Comparison of ENCODE assay signal across 11 mouse cellular contexts in the genomic region with DNA sequence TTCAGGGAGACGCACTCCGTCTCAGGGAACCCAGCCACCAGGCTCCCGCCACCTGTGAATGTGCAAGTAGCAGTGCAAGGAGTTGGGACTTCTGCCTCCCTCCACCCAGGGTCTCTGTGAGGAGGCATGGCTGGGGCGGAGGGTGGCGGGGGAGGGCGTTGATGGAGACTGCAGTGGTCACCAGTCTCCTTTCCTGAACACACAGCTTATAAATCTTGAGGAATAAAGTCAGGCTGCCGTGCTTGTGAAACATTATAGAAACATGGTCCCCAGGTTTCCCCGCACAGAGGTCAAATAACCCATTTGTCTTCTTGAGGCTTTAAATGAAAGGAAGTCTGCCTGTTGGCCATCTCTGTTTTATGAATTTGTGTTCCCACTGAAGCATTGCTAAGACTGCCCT.
A peak's percentile ranks its signal among the peaks of the same experiment; 100 is the strongest.
DNase-seq lines count a peak whose midpoint lies in the region; ATAC-seq and TF ChIP-seq lines count a peak whose summit lies in the region.
"Had no signal": no experiment of that assay in that cellular context is flagged by ENCODE, and none has a peak within 500 bp of the region (broad histone marks: within the 10 kb centered on the region; RNA-seq: fewer than 3 reads in every experiment).

No protein-coding gene starts in this region.

- H3K36me3 ChIP-seq in heart, embryonic 10.5 days: peaks cover 28% of the 10 kb centered on the region
- peaks cover 16% of the 10 kb centered on the region for H3K36me3 ChIP-seq in lung, embryonic 14.5 days (ENCODE audit: insufficient read depth)
- H3K36me3 ChIP-seq in limb, embryonic 11.5 days (ENCODE audit: control insufficient read depth, insufficient read depth, low read length): no peaks in the 10 kb centered on the region
- no peaks in the 10 kb centered on the region for H3K36me3 ChIP-seq in neural tube, embryonic 14.5 days (ENCODE audit: control insufficient read depth, insufficient read depth, low read length)
- no peaks in the 10 kb centered on the region for H3K36me3 ChIP-seq in forebrain, embryonic 13.5 days (ENCODE audit: poor library complexity, severe bottlenecking)

- H3K9me3 ChIP-seq in heart, embryonic 10.5 days: no peaks in the 10 kb centered on the region
- no peaks in the 10 kb centered on the region for H3K9me3 ChIP-seq in lung, embryonic 14.5 days (ENCODE audit: low read depth, low read length)
- no peaks in the 10 kb centered on the region for H3K9me3 ChIP-seq in limb, embryonic 11.5 days (ENCODE audit: control insufficient read depth, low read length)
- no peaks in the 10 kb centered on the region for H3K9me3 ChIP-seq in neural tube, embryonic 14.5 days (ENCODE audit: control insufficient read depth, low read length)
- no peaks in the 10 kb centered on the region for H3K9me3 ChIP-seq in forebrain, embryonic 13.5 days (replicated peaks)

- ATAC-seq in lung, embryonic 14.5 days (ENCODE audit: insufficient read depth): no peak
- peak; percentile 63 for ATAC-seq in limb, embryonic 11.5 days (ENCODE audit: insufficient number of reproducible peaks, low FRiP score, low TSS enrichment, low read depth)
- ATAC-seq in neural tube, embryonic 14.5 days (ENCODE audit: low read depth): 0 out of 2 replicates have a peak, but pooled peaks have one; percentile 13
- ATAC-seq in forebrain, embryonic 13.5 days: no peak
- no peak for ATAC-seq in megakaryocyte progenitor cell, adult 5-6 weeks (replicated peaks; ENCODE audit: poor library complexity)

- no peak for DNase-seq in heart, embryonic 10.5 days (ENCODE audit: low spot score)
- no peak for DNase-seq in heart, adult 18-20 months
- DNase-seq in lung, embryonic 14.5 days: no peak
- DNase-seq in lung, postnatal 14 days: no peak
- peak; percentile 76 for DNase-seq in limb, embryonic 11.5 days (ENCODE audit: low spot score)
- DNase-seq: cerebellum, postnatal 10 days; lung, adult 2 months; right cerebral cortex, postnatal 14 days had no signal

- no peak overlapping the region for H3K4me2 ChIP-seq in lung, embryonic 14.5 days
- peak overlapping the region; percentile 10; the same call in 1 of the 2 replicates for H3K4me2 ChIP-seq in limb, embryonic 11.5 days (ENCODE audit: low read depth, severe bottlenecking)
- no peak overlapping the region for H3K4me2 ChIP-seq in neural tube, embryonic 14.5 days (ENCODE audit: low read depth, low read length)
- no peak overlapping the region for H3K4me2 ChIP-seq in forebrain, embryonic 13.5 days

- no peaks in the 10 kb centered on the region for H3K27me3 ChIP-seq in heart, embryonic 10.5 days (ENCODE audit: insufficient read depth, poor library complexity, severe bottlenecking)
- no peaks in the 10 kb centered on the region for H3K27me3 ChIP-seq in lung, embryonic 14.5 days (ENCODE audit: insufficient read depth, low read length)
- H3K27me3 ChIP-seq in limb, embryonic 11.5 days (ENCODE audit: control insufficient read depth, insufficient read depth, low read length): no peaks in the 10 kb centered on the region
- no peaks in the 10 kb centered on the region for H3K27me3 ChIP-seq in neural tube, embryonic 14.5 days (ENCODE audit: control insufficient read depth, insufficient read depth, low read length)
- H3K27me3 ChIP-seq in forebrain, embryonic 13.5 days: no peaks in the 10 kb centered on the region

- no peak overlapping the region for H3K9ac ChIP-seq in lung, embryonic 14.5 days
- no peak overlapping the region for H3K9ac ChIP-seq in limb, embryonic 11.5 days (ENCODE audit: low read length)
- H3K9ac ChIP-seq in neural tube, embryonic 14.5 days (replicated peaks; ENCODE audit: low read depth, low read length): no peak overlapping the region
- H3K9ac ChIP-seq in forebrain, embryonic 13.5 days: no peak overlapping the region

- 84% methylated on average over 8 of the region's 8 CpGs for WGBS in heart, embryonic 10.5 days
- WGBS in lung, embryonic 14.5 days: 45% methylated on average over 8 of the region's 8 CpGs
- WGBS in limb, embryonic 11.5 days: 16% methylated on average over 8 of the region's 8 CpGs
- WGBS in neural tube, embryonic 14.5 days: 35% methylated on average over 8 of the region's 8 CpGs
- 71% methylated on average over 8 of the region's 8 CpGs for WGBS in forebrain, embryonic 13.5 days

- TF ChIP-seq CTCF in lung, embryonic 14.5 days (IDR thresholded peaks at IDR 0.05; ENCODE audit: low read depth): no peak

- peaks cover 59% of the 10 kb centered on the region for H3K4me1 ChIP-seq in heart, embryonic 10.5 days
- H3K4me1 ChIP-seq in lung, embryonic 14.5 days (ENCODE audit: insufficient read depth): peaks cover 24% of the 10 kb centered on the region
- peaks cover 45% of the 10 kb centered on the region for H3K4me1 ChIP-seq in limb, embryonic 11.5 days (ENCODE audit: control insufficient read depth, insufficient read depth, low read length)
- peaks cover 21% of the 10 kb centered on the region; the same call in 1 of the 2 replicates for H3K4me1 ChIP-seq in neural tube, embryonic 14.5 days (ENCODE audit: control insufficient read depth, insufficient read depth, low read length)
- peaks cover 26% of the 10 kb centered on the region for H3K4me1 ChIP-seq in forebrain, embryonic 13.5 days

- peak overlapping the region; percentile 82 for H3K27ac ChIP-seq in heart, embryonic 10.5 days
- peak overlapping the region; percentile 48; the same call in 1 of the 2 replicates for H3K27ac ChIP-seq in lung, embryonic 14.5 days (ENCODE audit: low read depth)
- H3K27ac ChIP-seq in limb, embryonic 11.5 days (replicated peaks; ENCODE audit: low read depth, low read length): peak overlapping the region; percentile 76
- peak overlapping the region; percentile 28 for H3K27ac ChIP-seq in neural tube, embryonic 14.5 days (ENCODE audit: low read depth, low read length)
- H3K27ac ChIP-seq in forebrain, embryonic 13.5 days: no peak overlapping the region

- no peak overlapping the region for H3K4me3 ChIP-seq in heart, embryonic 10.5 days
- no peak overlapping the region for H3K4me3 ChIP-seq in lung, embryonic 14.5 days (ENCODE audit: low read depth, low read length)
- H3K4me3 ChIP-seq in limb, embryonic 11.5 days (ENCODE audit: low read depth, low read length): no peak overlapping the region
- no peak overlapping the region for H3K4me3 ChIP-seq in neural tube, embryonic 14.5 days (ENCODE audit: low read depth, low read length)
- H3K4me3 ChIP-seq in forebrain, embryonic 13.5 days: no peak overlapping the region

Comparison
In these comparisons a context has a peak if more than half of its experiments do, and no peak if none do; other contexts are left out.
1. ATAC-seq: peak in limb, embryonic 11.5 days (single experiment) and neural tube, embryonic 14.5 days (single experiment); none in lung, embryonic 14.5 days (single experiment), forebrain, embryonic 13.5 days (single experiment) and megakaryocyte progenitor cell, adult 5-6 weeks (single experiment).